Mouse (Mus musculus) G1E (cell line): ENCODE measurements at regions not wholly inside any gene's neighbourhood (a gene's known extent, or its start where the extent isn't known, plus 50 kb on each side); places are given as distances from the start of the nearest gene placed in this dataset.

ENCODE experiments used
- CTCF ChIP-seq: IDR thresholded peaks from 2 replicates; pipeline ENCODE4 v1.5.1; 2012; ENCODE audit warnings: low read depth, low read length, inconsistent platforms, mixed read lengths
- GATA1 ChIP-seq: IDR thresholded peaks from 2 replicates; pipeline ENCODE4 v1.6.1; 2012; ENCODE audit warnings: borderline replicate concordance, low read length, inconsistent platforms, mixed read lengths
- GATA2 ChIP-seq: IDR thresholded peaks from 2 replicates; pipeline ENCODE4 v1.6.1; 2012; ENCODE audit warnings: low read depth, low read length, inconsistent platforms, borderline replicate concordance
- TAL1 ChIP-seq: conservative IDR thresholded peaks from 2 replicates; pipeline ENCODE4 v1.6.1; 2012; ENCODE audit warnings: low read depth, low read length, inconsistent platforms, mixed read lengths

GRCm38 (mm10) chr3:130833082-130833481 is 102.9 kb upstream of the Rpl34 start:
- no peak for TF ChIP-seq GATA1
- TF ChIP-seq CTCF, result no peak
- no peak for TF ChIP-seq GATA2
- TF ChIP-seq TAL1, result no peak
